Mouse (Mus musculus) c-Kit-positive CD71-negative TER-119-negative erythroid progenitor cells, embryonic 14.5 days (primary cell): ENCODE measurements around the gene Lmx1b.

Source experiments
- DNase-seq: peaks from one replicate; pipeline ENCODE4 v3.0.0-alpha.2; 2013; ENCODE audit warnings: low read depth

The Lmx1b gene

DNA sequence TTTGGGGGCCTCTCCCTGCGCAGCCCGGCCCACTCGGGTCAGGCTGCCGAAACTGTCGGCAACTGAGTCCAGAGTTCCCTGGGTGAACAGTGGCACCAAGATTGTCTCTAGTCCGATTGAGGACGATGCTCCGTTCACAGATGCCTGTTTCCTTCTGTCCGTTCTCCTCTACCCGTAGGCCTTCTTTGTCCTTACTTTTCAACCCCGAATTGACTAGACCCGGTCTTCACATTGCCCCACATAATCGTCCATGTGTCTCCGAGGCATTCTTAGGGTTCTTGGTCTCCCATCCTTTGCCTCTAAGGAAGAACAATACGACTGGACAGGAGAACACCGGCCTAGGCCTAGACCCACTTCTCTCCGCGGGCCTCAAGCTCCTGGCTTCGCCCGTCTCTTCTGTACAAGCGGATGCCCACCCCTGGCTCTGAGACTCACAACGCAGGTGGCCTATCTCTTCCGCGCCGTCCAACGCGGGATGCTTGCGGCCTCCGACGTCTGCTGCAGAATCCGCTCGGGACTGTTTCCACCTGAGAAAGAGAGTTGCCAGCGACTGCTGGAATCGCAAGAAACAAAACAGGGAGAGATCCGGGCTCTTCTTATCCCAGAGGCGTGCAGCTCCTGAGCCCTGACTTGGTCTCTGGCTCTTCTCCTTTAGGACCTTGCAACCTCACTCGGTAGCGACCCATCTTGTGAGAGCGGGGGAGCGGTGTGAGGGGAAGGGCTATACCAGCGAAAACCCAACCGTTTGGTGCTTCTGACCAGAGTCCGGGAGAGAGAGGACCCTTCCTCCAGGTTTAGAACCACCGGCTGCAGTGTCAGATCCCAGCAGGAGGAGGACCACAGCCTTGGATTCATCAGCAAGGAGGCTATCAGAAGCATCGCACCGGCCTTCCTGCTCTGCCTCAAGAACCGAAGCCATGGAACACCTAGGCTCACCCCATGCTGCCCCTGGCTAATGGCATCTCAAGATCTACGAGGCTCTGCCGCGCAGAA, 3.7 kb upstream of the Lmx1b start:
- no peak for DNase-seq

GRCm38 (mm10) chr2:33642650-33643458, 2.5 kb upstream of the Lmx1b start:
- DNase-seq = peak; percentile 58

DNA sequence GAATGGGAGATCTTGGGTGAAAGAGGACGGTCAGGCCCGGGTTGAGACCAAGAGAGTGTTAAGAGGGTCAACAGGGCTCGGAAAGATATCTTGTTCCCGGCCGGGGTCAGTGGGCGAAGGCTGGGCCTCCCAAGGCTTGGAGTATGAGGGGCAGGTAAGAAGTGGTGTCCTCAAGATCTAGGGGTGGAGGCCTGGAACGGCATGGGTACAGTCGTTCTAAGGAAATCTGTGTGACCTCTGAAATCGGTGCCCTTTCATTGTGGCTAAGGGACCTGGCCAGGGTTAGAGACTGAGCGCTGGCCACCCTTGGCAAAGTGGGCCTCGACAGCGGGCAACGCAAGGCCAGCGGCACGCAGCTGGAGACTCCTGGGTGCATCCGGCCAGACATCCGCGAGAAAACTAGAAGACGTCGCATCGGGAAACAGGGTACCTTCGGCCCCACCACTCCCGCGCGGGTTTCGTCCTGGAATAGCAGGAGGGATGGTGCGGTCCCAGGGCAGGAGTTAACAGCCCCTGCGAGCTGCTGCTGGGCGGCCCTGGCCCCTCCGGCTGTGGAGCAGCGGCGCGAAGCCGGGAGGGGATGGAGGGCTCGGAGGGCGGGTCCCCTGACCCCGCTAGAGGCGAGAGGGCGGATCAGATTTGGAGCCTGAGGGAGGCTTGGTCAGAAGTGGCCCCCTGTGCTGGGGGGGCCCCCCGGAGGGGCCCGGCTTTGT, 1.7 kb upstream of the Lmx1b start:
- no peak for DNase-seq

DNA sequence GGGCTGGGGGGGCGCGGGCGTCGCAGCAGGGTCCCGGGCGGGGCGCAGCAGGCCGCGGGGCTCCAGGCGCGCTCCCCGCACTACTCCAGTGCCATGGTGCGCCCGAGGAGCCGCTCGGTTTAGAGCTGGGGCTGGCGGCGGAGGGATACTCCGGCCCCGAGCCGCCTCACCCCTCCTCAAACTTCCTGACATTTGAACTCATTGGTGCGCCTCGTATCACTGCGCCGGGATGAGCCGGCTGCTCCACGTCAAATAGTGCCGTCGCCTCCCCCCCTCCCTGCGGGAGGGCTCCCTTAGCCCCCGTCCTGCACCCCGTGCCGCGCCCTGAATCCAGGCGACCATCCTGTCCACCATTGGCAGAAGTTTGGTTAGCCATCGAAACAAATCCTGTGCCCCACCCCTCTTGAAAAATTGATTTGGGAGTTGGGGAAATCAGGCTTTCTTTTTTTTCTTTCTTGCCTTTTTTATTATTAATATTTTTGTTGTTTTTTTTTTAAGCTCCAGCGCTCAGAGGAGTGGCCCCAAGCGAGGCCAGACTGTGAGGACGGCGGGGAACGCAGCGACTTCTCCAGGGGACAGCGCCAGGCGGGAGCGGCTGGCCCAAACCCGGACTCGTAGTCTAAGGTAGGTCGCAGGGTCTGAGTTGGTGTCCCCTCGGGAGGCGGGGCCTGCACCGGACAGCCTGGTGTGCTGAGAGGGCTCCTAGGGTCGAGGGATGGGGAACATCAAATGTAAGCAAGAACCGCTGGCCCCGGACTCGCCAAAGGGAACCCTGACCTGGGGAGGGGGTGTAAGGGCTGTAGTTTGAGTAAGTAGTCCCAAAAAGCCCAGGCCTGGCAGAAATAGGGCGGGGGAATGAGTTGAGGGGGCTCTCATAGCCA, 907 bp upstream of the Lmx1b start:
- DNase-seq = no peak

- DNase-seq = no peak
These were observed 775 bp downstream of the Lmx1b start for GRCm38 (mm10) chr2:33639301-33640170.

DNA sequence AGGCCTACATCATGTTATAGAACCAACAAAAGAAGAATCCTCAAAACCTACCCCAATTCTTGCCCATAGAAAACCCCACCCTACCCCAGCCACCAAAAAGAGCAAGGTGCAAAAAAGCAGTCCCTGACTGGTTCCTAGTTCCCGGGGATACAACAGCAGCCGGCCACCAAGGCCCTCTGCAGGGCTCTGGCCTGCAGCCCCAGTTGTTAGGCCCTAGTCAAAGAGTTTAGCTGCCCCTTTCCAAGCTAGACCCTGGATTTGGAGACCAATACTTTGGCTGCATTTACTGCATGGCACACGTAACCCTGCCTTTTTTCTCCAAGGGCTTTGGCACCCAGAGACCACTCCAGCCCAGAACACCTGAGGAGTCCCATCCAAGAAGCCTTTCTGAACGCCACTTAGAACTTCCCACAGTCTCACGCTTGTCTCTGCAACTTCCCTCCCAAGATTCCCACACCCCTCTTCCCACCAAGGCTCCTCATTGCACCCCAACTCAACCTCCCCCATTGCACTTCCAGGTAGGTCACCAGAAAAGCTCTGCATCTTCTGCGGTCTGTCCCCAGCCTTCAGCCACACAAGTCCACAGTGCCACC, 2.1 kb downstream of the Lmx1b start:
- no peak for DNase-seq

DNA sequence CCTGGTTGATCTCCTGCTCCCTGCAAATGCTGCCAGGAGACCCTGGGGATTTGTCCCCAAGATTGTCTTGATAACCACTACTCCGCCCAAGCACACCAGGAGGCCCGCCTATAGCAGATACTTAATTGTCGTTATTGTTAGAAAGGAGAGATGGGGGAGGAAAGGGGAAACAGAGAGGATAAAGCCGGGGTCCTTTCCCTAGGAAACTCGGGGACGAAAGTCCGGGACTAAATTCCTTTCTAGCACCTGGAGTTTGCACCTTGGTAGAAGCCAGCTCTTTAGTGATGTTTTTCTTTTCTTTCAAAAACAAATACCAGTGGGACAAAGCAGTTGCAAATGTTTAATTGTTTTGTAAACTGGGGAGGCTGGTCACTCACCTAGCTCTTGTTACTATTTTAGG, 3.0 kb downstream of the Lmx1b start:
- no peak for DNase-seq

DNA sequence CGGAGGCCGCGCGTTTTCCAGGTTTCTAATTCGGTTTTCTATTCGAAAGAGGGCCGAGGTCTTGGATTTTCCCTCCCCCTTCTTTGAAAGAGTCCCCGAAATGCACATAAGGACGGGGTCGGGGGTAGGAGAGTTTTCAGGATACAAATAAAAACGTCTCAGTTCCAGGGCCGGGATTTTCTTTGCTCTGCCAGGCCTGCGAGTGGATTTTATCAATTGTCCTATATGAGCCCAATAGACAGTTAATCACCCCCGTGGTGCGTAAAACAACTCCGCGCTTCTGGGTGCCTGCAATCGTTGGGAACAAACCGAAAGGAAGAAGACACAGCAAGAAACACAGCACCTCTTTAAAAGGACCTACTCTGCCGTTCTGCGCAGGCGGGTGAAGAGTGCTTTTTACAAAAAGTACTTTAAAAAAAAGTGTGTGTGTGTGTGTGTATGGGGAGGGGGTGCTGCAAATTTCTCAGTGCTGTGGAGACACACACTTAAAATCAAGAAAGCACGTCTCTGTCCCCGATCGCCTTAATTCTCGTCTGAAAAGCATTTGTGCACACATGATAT, 3.6 kb downstream of the Lmx1b start:
- no peak for DNase-seq

GRCm38 (mm10) chr2:33636117-33636521, 4.2 kb downstream of the Lmx1b start:
- DNase-seq = no peak

DNA sequence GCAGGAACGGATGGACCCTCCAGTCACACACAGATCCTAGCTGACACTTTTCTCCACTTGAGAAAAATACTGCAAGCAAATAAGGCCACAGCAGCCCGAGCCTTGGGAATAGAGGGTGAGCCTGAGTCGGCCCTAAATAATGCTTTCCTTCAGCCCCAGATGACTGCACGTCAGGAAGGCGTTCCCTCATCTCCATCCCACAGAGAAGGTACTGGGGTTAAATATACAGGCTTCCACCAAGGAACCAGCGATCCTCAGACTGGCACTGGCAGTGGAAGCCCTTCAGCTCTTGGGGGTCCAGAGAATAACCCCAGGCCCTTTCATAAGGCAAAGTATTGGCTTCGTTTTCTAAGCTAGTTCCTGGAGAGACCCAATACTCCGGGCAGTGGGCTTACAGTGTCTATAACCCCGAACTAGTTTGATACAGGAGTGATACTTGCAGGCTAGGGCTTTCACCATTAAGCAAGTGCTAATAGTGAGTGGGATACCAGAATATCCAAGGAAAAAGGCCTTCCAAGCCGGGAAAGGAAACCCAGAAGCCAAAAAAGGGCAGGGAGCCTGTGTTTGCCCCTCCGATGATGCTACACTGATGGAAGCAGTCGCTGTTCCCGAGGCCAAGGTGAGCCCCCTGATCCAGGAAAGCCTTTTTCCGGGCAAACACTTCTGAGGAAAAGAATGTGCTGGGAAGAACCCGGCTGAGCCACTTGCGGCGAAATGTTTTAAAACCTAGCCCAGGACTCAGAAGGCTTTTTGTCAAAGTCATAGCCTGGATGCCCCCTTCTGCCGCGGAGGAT, 4.8 kb downstream of the Lmx1b start:
- DNase-seq = no peak

DNA sequence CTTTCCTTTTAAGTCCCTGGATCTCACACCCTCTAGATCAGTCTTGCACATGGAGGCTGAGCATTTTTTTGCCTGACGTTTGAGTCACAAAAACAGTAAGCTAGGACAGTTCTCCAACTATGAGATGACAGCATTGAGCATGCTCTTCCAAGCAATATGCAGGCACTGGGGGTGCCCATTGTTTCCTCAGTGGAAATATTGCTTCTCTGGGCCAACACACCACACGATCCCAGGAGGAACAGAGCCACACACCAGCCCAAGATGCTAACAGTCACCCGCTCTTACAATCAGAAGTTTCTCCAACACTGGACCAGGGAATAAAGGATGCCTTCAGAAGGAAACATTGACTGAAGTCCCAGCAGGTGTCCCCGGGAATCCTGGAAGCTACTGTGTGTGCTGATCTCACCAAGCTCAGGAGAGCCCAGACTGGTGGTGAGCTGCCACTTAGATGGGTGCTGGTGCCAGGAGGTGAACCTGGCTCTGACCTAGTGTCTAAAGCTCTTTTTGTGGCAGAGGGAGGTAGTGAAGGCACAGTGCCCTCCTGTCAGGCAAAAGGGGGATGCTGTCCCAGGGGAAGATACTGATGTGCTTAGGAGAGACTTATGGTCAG, 5.7 kb downstream of the Lmx1b start:
- no peak for DNase-seq

GRCm38 (mm10) chr2:33633955-33634354, 6.4 kb downstream of the Lmx1b start:
- no peak for DNase-seq

GRCm38 (mm10) chr2:33633237-33633636, 7.1 kb downstream of the Lmx1b start:
- no peak for DNase-seq

DNA sequence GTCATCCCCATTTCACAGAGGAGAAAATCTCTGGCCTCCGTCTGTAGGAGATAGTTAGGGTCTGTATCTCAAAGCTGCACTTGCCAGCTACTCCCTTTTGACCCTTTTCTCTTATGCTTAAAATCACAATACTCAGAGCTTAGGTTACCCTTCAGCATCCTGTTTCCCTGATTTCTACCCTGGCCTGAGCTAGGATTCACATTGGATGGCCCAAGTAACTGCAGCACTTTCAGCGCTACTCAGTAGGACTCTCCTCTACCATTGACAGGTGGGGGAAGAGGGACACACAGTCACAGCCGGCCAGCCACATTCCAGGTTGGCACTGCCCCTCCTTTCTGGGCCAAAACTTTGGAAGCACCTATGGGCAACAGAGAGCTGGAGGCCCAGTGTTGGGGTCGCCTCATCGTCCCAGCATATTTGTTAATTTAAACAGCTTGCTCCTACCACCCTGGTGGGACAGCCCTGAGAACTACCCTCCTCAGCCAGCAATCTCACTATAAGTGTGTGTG, 7.7 kb downstream of the Lmx1b start:
- no peak for DNase-seq

GRCm38 (mm10) chr2:33631708-33632343, 8.5 kb downstream of the Lmx1b start:
- no peak for DNase-seq

DNA sequence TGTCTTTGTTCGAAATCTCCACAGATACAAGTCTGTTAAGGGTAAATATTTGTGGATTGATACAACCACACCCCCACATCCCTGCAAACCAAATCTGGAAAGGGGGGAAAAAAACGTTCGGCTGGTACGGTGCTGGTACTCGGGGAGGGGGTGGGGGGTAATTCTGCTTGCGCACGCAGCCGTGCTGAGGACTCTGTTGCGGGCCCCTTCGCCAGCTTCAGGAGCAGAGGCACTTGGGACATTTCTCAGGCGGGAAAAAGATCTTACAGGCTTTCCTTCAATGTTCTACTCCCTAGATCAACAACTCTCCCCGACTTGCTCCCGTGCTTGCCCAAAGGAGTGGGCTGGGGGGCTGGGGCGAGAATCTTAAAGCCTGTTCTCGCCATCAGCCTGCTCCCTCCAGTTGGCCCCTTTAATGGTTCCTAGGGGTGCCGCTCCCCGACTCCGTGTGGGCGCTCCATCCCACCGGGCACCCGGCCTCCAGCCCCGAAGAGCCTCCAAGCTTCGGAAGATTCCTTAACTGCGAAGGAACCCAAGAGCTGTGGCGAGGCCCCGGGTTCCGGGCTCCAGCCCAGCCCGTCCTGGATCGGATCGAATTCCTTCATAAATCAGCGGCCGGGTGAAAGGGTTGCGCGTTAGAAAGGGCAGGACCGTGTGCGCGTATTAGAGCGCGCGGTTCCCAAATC, 9.1 kb downstream of the Lmx1b start:
- no peak for DNase-seq
